20 mouse cellular contexts compared by ENCODE assay signal in genomic region chr12:86297450-86297849, GRCm38 (mm10). TPM values are rescaled to one million over a fixed set of nuclear protein-coding genes. Genes with fewer than 3 reads are reported as not detected.
DNase-seq lines count a peak whose midpoint lies in the region; ATAC-seq and TF ChIP-seq lines count a peak whose summit lies in the region.
"Had no signal": no experiment of that assay in that cellular context is flagged by ENCODE, and none has a peak within 500 bp of the region (broad histone marks: within the 10 kb centered on the region; RNA-seq: fewer than 3 reads in every experiment).

No protein-coding gene starts in this region.

- H3K27ac ChIP-seq in intestine, postnatal 0 days (ENCODE audit: low read depth, low read length), result no peak overlapping the region
- H3K27ac ChIP-seq in intestine, embryonic 15.5 days, result no peak overlapping the region
- H3K27ac ChIP-seq in midbrain, embryonic 11.5 days (ENCODE audit: low read depth, low read length), result no peak overlapping the region
- no peak overlapping the region for H3K27ac ChIP-seq in midbrain, embryonic 10.5 days (replicated peaks)
- H3K27ac ChIP-seq: embryonic facial prominence, embryonic 10.5 days; liver, embryonic 15.5 days; macrophage had no signal

- TF ChIP-seq POLR2A in brain, embryonic 14.5 days (IDR thresholded peaks at IDR 0.05; ENCODE audit: borderline replicate concordance, extremely low read depth, insufficient read depth, insufficient read length, poor library complexity, severe bottlenecking), result no peak

- TF ChIP-seq CTCF in intestine, postnatal 0 days (IDR thresholded peaks at IDR 0.05; ENCODE audit: low read depth), result peak; percentile 57
- 0 out of 2 replicates have a peak, but pooled peaks have one; percentile 18 for TF ChIP-seq CTCF in brain, embryonic 14.5 days (IDR thresholded peaks at IDR 0.05; ENCODE audit: borderline replicate concordance, extremely low read depth, insufficient read depth, insufficient read length)

- ATAC-seq in intestine, postnatal 0 days, result no peak
- no peak for ATAC-seq in intestine, embryonic 15.5 days
- ATAC-seq in midbrain, embryonic 11.5 days (ENCODE audit: low FRiP score), result no peak

- intact Hi-C loops in left cerebral cortex, postnatal 4 days (cut with DNase I), result no loop called here

- H3K4me1 ChIP-seq in intestine, postnatal 0 days (replicated peaks; ENCODE audit: control insufficient read depth, insufficient read depth, low read length), result no peaks in the 10 kb centered on the region
- H3K4me1 ChIP-seq in intestine, embryonic 15.5 days (replicated peaks), result no peaks in the 10 kb centered on the region
- no peaks in the 10 kb centered on the region for H3K4me1 ChIP-seq in midbrain, embryonic 11.5 days (ENCODE audit: control insufficient read depth, insufficient read depth, low read length)
- no peaks in the 10 kb centered on the region for H3K4me1 ChIP-seq in midbrain, embryonic 10.5 days
- H3K4me1 ChIP-seq: embryonic facial prominence, embryonic 10.5 days; liver, embryonic 15.5 days had no signal

- H3K4me3 ChIP-seq in intestine, postnatal 0 days (ENCODE audit: low read depth, low read length), result no peak overlapping the region
- H3K4me3 ChIP-seq in intestine, embryonic 15.5 days (replicated peaks), result no peak overlapping the region
- H3K4me3 ChIP-seq in midbrain, embryonic 11.5 days (ENCODE audit: low read depth, low read length), result no peak overlapping the region
- no peak overlapping the region for H3K4me3 ChIP-seq in midbrain, embryonic 10.5 days
- H3K4me3 ChIP-seq: embryonic facial prominence, embryonic 10.5 days; erythroblast, embryonic 14.5 days; liver, embryonic 15.5 days had no signal

- H3K36me3 ChIP-seq in intestine, postnatal 0 days (ENCODE audit: control insufficient read depth, insufficient read depth), result no peaks in the 10 kb centered on the region; the same call in 1 of the 2 replicates
- no peaks in the 10 kb centered on the region for H3K36me3 ChIP-seq in intestine, embryonic 15.5 days
- no peaks in the 10 kb centered on the region for H3K36me3 ChIP-seq in midbrain, embryonic 11.5 days (ENCODE audit: control insufficient read depth, insufficient read depth, low read length)
- H3K36me3 ChIP-seq in midbrain, embryonic 10.5 days, result no peaks in the 10 kb centered on the region
- H3K36me3 ChIP-seq: embryonic facial prominence, embryonic 10.5 days; liver, embryonic 15.5 days had no signal

- no peak overlapping the region for H3K9ac ChIP-seq in intestine, postnatal 0 days (ENCODE audit: low read depth, low read length)
- no peak overlapping the region for H3K9ac ChIP-seq in intestine, embryonic 15.5 days
- no peak overlapping the region for H3K9ac ChIP-seq in midbrain, embryonic 11.5 days (ENCODE audit: low read length)
- H3K9ac ChIP-seq: liver, embryonic 15.5 days had no signal

- 79% methylated on average over 10 of the region's 10 CpGs for WGBS in intestine, postnatal 0 days
- WGBS in intestine, embryonic 15.5 days, result 72% methylated on average over 10 of the region's 10 CpGs
- WGBS in midbrain, embryonic 11.5 days, result 79% methylated on average over 10 of the region's 10 CpGs
- 77% methylated on average over 10 of the region's 10 CpGs for WGBS in midbrain, embryonic 10.5 days

- no peak overlapping the region for H3K4me2 ChIP-seq in intestine, postnatal 0 days (replicated peaks; ENCODE audit: low read depth)
- no peak overlapping the region for H3K4me2 ChIP-seq in intestine, embryonic 15.5 days (replicated peaks)
- no peak overlapping the region for H3K4me2 ChIP-seq in midbrain, embryonic 11.5 days
- H3K4me2 ChIP-seq: heart, embryonic 11.5 days; liver, embryonic 15.5 days had no signal

- H3K9me3 ChIP-seq in intestine, postnatal 0 days (ENCODE audit: control insufficient read depth), result no peaks in the 10 kb centered on the region
- H3K9me3 ChIP-seq in intestine, embryonic 15.5 days, result no peaks in the 10 kb centered on the region
- no peaks in the 10 kb centered on the region for H3K9me3 ChIP-seq in midbrain, embryonic 11.5 days (ENCODE audit: control insufficient read depth, low read length)
- H3K9me3 ChIP-seq in midbrain, embryonic 10.5 days (replicated peaks), result no peaks in the 10 kb centered on the region
- H3K9me3 ChIP-seq: embryonic facial prominence, embryonic 10.5 days; liver, embryonic 15.5 days had no signal

- H3K27me3 ChIP-seq in intestine, postnatal 0 days (replicated peaks; ENCODE audit: control insufficient read depth, insufficient read depth, low read length), result no peaks in the 10 kb centered on the region
- no peaks in the 10 kb centered on the region for H3K27me3 ChIP-seq in intestine, embryonic 15.5 days (replicated peaks)
- H3K27me3 ChIP-seq in midbrain, embryonic 11.5 days (ENCODE audit: control insufficient read depth, insufficient read depth, low read length), result no peaks in the 10 kb centered on the region
- no peaks in the 10 kb centered on the region for H3K27me3 ChIP-seq in midbrain, embryonic 10.5 days (ENCODE audit: low read depth, poor library complexity, severe bottlenecking)
- H3K27me3 ChIP-seq: liver, embryonic 15.5 days had no signal

- peak; percentile 39 for DNase-seq in midbrain, embryonic 11.5 days (ENCODE audit: low spot score, missing footprints)
- DNase-seq in midbrain, embryonic 10.5 days (ENCODE audit: low spot score), result no peak
- DNase-seq in ES-CJ7 (ENCODE audit: low read depth, low spot score), result peak; percentile 70
- no peak for DNase-seq in brain, embryonic 14.5 days (ENCODE audit: low read depth)
- DNase-seq in left cerebral cortex, postnatal 4 days, result no peak
- no peak for DNase-seq in cerebellum, postnatal 25 days
- DNase-seq: adrenal gland, adult 8-10 months; cerebellum, postnatal 14 days; gastrocnemius, postnatal 10 days; heart, postnatal 4 days; layer of hippocampus, adult 9-11 months; midbrain, embryonic 14.5 days; right cerebral cortex, postnatal 14 days had no signal

RNA-seq across cellular contexts. Expression of gene Gpatch2l, which starts 55.8 kb away (rescaled TPM):
- polyA plus RNA-seq in intestine, postnatal 0 days (2015; fragmentation: Nextera tagmentation; extraction: Ambion mirVana), result 5.5 and 6.7 TPM in 2 replicates
- polyA plus RNA-seq in intestine, embryonic 15.5 days (2015; fragmentation: Nextera tagmentation; extraction: Ambion mirVana), result 10.7 and 11.5 TPM in 2 replicates
- 16.7 and 19.2 TPM in 2 replicates for polyA plus RNA-seq in midbrain, embryonic 11.5 days (2014; fragmentation: Nextera tagmentation; extraction: Ambion mirVana)
- 18.2 and 20.1 TPM in 2 replicates for polyA plus RNA-seq in midbrain, embryonic 10.5 days (2016; fragmentation: Nextera tagmentation; extraction: Ambion mirVana)
- 24.3 and 26.3 TPM in 2 replicates for polyA plus RNA-seq in brain, embryonic 14.5 days (2012; rRNA removed)
- 10 to 100 TPM; 47.9 to 50.8 TPM for total RNA-seq in left cerebral cortex, postnatal 4 days (2021)

Comparison
In these comparisons a context has a peak if more than half of its experiments do, and no peak if none do; other contexts are left out.
1. DNase-seq: peak in midbrain, embryonic 11.5 days (single experiment) and ES-CJ7 (single experiment); none in midbrain, embryonic 10.5 days (single experiment), brain, embryonic 14.5 days (single experiment), left cerebral cortex, postnatal 4 days (single experiment) and cerebellum, postnatal 25 days (0 of 2).